Mouse (Mus musculus) lung, adult 2 months (tissue): ENCODE measurements around the gene Lst1.

Experiments used
- CTCF ChIP-seq: fragments of 200-500 bp; IDR thresholded peaks from 2 replicates; pipeline ENCODE4 v1.5.1; 2011; ENCODE audit warnings: mild to moderate bottlenecking, low read length, control low read depth; ENCODE audit not compliant: insufficient read depth
- POLR2A ChIP-seq: fragments of 200-500 bp; IDR thresholded peaks from 2 replicates; pipeline ENCODE4 v1.6.1; 2011; ENCODE audit warnings: low read depth, mild to moderate bottlenecking, control low read depth, low read length, borderline replicate concordance; ENCODE audit errors: extremely low read depth

DNA sequence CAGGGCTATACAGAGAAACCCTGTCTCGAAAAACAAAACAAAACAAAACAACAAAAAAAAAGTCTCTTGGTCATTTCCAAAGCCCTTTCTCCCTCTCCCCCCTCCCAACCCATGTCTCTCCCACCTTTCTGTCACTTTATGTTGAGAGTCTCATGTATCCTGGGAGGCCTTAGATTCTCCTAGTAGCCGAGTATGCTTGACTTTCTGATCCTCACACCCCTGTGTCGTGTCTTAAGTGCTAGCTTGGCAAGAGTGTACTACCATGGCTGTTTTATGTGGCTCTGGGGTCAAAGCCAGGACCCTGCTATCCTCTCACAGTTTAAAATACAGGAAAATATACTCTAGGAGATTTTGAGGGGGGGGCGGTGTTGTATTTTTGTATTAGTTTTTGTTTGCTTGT lies 894 bp downstream of the Lst1 start:
- no peak for TF ChIP-seq POLR2A
- TF ChIP-seq CTCF = no peak
